Mouse (Mus musculus) heart, postnatal 14 days (tissue): ENCODE measurements at regions not wholly inside any gene's neighbourhood (a gene's known extent, or its start where the extent isn't known, plus 50 kb on each side); places are given as distances from the start of the nearest gene placed in this dataset.

ENCODE experiments used
- DNase-seq, 2 experiments: peaks; one replicate each; pipeline ENCODE4 v3.0.0; 2021 to 2022
- intact Hi-C: fragments of 180-260 bp; cut with DNase I; formaldehyde crosslinking; loops from one replicate; pipeline ENCODE4 v1.15.1; 2025

- no peak for DNase-seq
- intact Hi-C loops: no loop called here
Observed at GRCm38 (mm10) chr14:40758441-40758840, 134.6 kb downstream of the Sh2d4b start.

GRCm38 (mm10) chr14:40740541-40740940 is 152.5 kb downstream of the Sh2d4b start:
- intact Hi-C loops: no loop called here
- no peak for DNase-seq

DNA sequence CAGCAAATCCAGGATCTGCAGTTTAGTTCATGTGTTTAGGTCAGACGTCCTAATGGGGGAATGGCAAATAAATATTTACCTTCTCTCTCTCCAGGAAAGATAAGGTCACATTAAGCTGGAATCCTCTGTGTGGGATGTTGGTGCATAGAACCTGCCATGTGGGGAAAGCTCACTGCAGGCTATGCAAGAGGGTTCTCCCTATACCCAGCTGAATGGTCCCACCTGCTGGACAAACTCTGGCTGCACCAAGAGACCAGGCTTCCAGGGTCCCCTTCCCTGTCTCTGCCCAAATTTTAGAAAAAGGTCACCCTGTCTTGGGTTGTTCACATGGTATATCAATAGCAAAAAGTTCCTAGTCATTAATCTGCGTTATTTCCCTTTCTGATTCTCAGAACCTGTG is 161.2 kb downstream of the Sh2d4b start:
- peak; percentile 26 to 47 for DNase-seq
- intact Hi-C loops: no loop called here

DNA sequence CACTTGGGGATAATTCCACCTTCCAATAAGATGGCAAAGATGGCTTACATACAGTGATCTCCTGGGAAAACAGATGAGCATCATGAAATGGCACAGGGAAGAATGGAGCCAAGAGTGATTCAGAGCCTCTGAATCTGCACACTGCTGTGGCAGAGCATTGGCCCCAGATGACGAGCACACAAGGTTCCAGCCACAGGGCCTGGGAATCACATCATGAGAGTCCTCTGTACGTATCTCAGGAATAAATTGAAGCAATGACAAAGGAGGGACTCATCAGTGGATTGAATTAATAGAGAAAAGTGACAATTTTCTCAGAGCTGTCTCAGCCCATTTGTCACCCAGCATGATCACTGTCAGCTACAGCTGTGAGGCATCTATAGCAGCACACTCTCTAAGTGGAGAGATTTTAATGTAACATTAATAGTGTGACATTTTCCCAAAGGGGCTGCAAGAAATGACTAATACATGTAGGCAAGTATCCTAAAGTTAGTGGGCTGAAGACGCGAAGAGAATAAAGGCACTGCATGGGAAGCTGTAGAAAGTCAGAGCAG is 184.0 kb downstream of the Sh2d4b start:
- intact Hi-C loops: no loop called here
- no peak for DNase-seq

DNA sequence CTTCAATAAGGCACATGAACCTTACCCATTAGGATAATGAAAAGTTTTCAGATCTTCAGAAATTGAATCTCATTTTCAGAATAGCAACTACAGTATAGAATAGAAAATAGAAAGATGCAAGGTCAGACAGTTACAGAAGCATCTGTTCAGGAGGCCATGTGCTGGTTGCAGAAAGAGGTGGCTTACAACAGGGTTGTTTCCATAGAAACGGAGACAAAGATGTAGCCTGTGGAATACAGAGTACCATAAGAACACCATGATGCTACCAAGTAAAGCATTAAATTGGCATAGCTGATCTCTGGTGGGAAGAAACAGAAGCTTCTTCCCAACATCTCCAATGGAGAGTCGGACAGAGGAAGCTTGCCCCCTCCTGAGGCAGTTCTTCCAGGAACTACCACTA is 185.6 kb downstream of the Sh2d4b start:
- no peak for DNase-seq
- intact Hi-C loops: no loop called here

- DNase-seq: no peak
- intact Hi-C loops: no loop called here
Observed at GRCm38 (mm10) chr14:40703451-40703850, 189.6 kb downstream of the Sh2d4b start.

DNA sequence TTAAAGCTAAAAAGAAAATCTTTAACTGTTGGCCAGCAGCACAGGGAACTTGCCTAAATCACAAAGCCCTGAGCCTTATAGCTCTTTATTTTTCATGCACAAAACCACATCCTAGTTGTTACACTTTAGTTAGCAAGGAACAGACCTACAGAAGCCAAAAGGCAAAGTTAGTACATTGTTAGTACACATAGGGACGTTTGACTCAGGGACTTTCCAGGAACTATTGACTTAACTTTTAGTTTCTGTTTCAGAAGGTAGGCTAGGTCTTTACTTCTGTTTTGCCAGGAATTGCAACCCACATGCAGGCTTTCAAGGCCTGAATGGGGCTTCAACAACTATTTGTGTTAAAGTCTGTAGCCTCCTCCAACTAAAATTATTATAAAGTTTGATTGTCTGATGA is 211.4 kb downstream of the Sh2d4b start:
- intact Hi-C loops: no loop called here
- no peak for DNase-seq

- intact Hi-C loops: no loop called here
Observed at GRCm38 (mm10) chr14:40653558-40653957, 239.5 kb downstream of the Sh2d4b start.

More at GRCm38 (mm10) chr14:40653558-40653957, 239.5 kb downstream of the Sh2d4b start:
- DNase-seq: no peak
